Mouse (Mus musculus) forebrain, embryonic 10.5 days (tissue): Measurements from ENCODE around the gene Ifitm10. TPM values are rescaled to one million over a fixed set of nuclear protein-coding genes. Genes with fewer than 3 reads are reported as not detected.

Experiments
- DNase-seq: peaks from one replicate; pipeline ENCODE4 v3.0.0-alpha.2; 2017; ENCODE audit warnings: low spot score; ENCODE audit errors: extremely low spot score
- H3K27ac ChIP-seq: fragments of 300-500 bp; sonication (generic); 2 replicates; pipeline ENCODE4 v1.5.1; 2016; ENCODE audit warnings: mild to moderate bottlenecking
- H3K27me3 ChIP-seq: fragments of 300-500 bp; sonication (generic); 2 replicates; pipeline ENCODE4 v1.6.1; 2016; ENCODE audit warnings: mild to moderate bottlenecking; ENCODE audit not compliant: poor library complexity, severe bottlenecking
- H3K36me3 ChIP-seq: fragments of 300-500 bp; sonication (generic); replicated peaks from 2 replicates; pipeline ENCODE4 v1.6.1; 2016; ENCODE audit warnings: mild to moderate bottlenecking, moderate library complexity
- H3K4me1 ChIP-seq: fragments of 300-500 bp; sonication (generic); 2 replicates; pipeline ENCODE4 v1.6.1; 2016
- H3K4me3 ChIP-seq: fragments of 300-500 bp; sonication (generic); 2 replicates; pipeline ENCODE4 v1.5.1; 2016; ENCODE audit warnings: mild to moderate bottlenecking, moderate library complexity
- H3K9me3 ChIP-seq: fragments of 300-500 bp; sonication (generic); 2 replicates; pipeline ENCODE4 v1.6.1; 2016; ENCODE audit warnings: mild to moderate bottlenecking, moderate library complexity
- WGBS: fragments of 180-500 bp; shearing (Covaris S2); methylation state at CpG from one replicate; pipeline ENCODE4 v1.1.7; 2016; 5-methylcytosine and 5-hydroxymethylcytosine counted together
- polyA plus RNA-seq: library from polyadenylated mRNA; unstranded; fragments of >200 nt; fragmentation: Nextera tagmentation; extraction: Ambion mirVana; gene quantifications from 2 replicates; pipeline ENCODE4 v1.2.1, GENCODE M21; 2016

Gene Ifitm10
- polyA plus RNA-seq, 1 experiment from 2014 or later: 0.51 TPM

- no peaks in the 10 kb centered on the region for H3K9me3 ChIP-seq
- H3K36me3 ChIP-seq: no peaks in the 10 kb centered on the region
- WGBS: 21% methylated on average over 7 of the region's 7 CpGs
- peak overlapping the region; percentile 27; the same call in 1 of the 2 replicates for H3K27ac ChIP-seq
- peaks cover 60% of the 10 kb centered on the region for H3K27me3 ChIP-seq
- no peak overlapping the region for H3K4me3 ChIP-seq
- H3K4me1 ChIP-seq: peaks cover 33% of the 10 kb centered on the region
- peak; percentile 68 for DNase-seq
Measured at GRCm38 (mm10) chr7:142400750-142401142, 27.2 kb upstream of the Ifitm10 start.

DNA sequence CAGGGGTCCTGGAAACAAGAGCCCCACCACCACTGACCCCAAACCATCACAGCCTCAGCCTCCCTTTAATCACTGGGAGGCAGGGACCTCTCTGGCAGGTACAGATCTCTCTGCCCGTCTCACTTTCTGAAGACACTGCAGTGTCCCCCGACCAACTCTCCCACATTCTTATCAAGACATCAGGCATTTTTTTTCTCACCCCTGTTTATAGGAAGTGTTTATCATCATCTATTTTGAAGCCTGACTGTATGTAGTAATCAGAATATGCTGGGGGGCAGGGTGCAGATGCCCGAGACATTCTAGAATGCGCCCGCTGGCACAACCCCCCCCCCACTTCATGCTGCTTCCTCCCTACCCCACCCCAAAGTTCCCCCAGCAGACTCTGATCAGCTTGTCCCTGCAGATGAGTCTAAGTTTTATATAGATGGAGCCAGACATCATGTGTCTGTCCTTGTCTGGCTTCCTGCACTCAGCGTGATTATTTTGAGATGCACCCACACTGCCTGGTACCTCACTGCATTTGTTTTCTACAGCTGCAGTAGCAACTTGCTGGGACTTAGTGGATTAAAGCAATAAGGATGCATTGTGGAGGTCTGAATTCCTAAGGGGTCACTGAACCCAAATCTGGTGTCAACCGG, 26.7 kb upstream of the Ifitm10 start:
- Histone ChIP-seq H3K4me1 (peaks cover 33% of the 10 kb centered on the region), H3K4me3 (no peak overlapping the region), H3K27me3 (peaks cover 63% of the 10 kb centered on the region), H3K9me3 (no peaks in the 10 kb centered on the region), H3K27ac (peak overlapping the region; percentile 60; the same call in 1 of the 2 replicates), H3K36me3 (no peaks in the 10 kb centered on the region)
- WGBS: 58% methylated on average over 7 of the region's 7 CpGs
- no peak for DNase-seq

DNA sequence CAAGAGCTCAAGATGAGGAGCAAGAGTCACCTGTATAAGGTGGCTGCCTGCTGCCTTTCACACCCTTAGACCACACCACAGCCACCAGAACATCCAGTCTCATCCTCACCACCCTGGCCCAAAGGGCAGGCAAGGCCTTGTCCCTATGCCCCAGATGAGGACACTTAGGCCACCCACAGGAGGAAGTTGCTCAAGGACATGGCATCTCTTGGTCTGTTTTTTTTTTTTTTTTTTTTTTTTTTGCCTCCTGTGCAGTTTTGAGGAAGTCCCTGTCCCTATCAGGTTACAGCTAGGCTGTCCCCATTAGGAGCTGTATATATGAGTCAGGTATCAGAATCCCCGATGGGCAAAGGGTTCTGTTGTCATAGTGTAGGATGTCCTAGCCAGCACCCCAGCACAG, 25.7 kb upstream of the Ifitm10 start:
- Histone ChIP-seq H3K36me3 (no peaks in the 10 kb centered on the region), H3K9me3 (no peaks in the 10 kb centered on the region), H3K27ac (0 out of 2 replicates have a peak overlapping the region, but pooled peaks have one; percentile 60), H3K27me3 (peaks cover 63% of the 10 kb centered on the region), H3K4me3 (no peak overlapping the region), H3K4me1 (peaks cover 33% of the 10 kb centered on the region)
- WGBS: 77% methylated on average over 1 of the region's 1 CpGs
- no peak for DNase-seq

GRCm38 (mm10) chr7:142398052-142398451, 24.5 kb upstream of the Ifitm10 start:
- no peak for DNase-seq
- no peak overlapping the region for H3K27ac ChIP-seq
- H3K9me3 ChIP-seq: no peaks in the 10 kb centered on the region
- peaks cover 61% of the 10 kb centered on the region for H3K27me3 ChIP-seq
- WGBS: 72% methylated on average over 2 of the region's 2 CpGs
- peaks cover 40% of the 10 kb centered on the region for H3K4me1 ChIP-seq
- no peak overlapping the region for H3K4me3 ChIP-seq
- H3K36me3 ChIP-seq: no peaks in the 10 kb centered on the region

- 100% methylated on average over 1 of the region's 1 CpGs for WGBS
- Histone ChIP-seq H3K27me3 (peaks cover 54% of the 10 kb centered on the region), H3K27ac (0 out of 2 replicates have a peak overlapping the region, but pooled peaks have one; percentile 2), H3K36me3 (no peaks in the 10 kb centered on the region), H3K9me3 (no peaks in the 10 kb centered on the region), H3K4me3 (no peak overlapping the region), H3K4me1 (peaks cover 44% of the 10 kb centered on the region)
- no peak for DNase-seq
Measured at GRCm38 (mm10) chr7:142396611-142397010, 23.1 kb upstream of the Ifitm10 start.

- Histone ChIP-seq H3K4me1 (peaks cover 35% of the 10 kb centered on the region), H3K4me3 (no peak overlapping the region), H3K36me3 (no peaks in the 10 kb centered on the region), H3K27me3 (peaks cover 54% of the 10 kb centered on the region), H3K27ac (no peak overlapping the region), H3K9me3 (no peaks in the 10 kb centered on the region)
- 88% methylated on average over 4 of the region's 4 CpGs for WGBS
- DNase-seq: no peak
Measured at GRCm38 (mm10) chr7:142395472-142395871, 21.9 kb upstream of the Ifitm10 start.

GRCm38 (mm10) chr7:142394261-142395190, 21.0 kb upstream of the Ifitm10 start:
- Histone ChIP-seq H3K36me3 (no peaks in the 10 kb centered on the region), H3K4me3 (no peak overlapping the region), H3K27me3 (peaks cover 46% of the 10 kb centered on the region), H3K4me1 (peaks cover 26% of the 10 kb centered on the region), H3K27ac (no peak overlapping the region), H3K9me3 (no peaks in the 10 kb centered on the region)
- no peak for DNase-seq
- whole genome bisulfite sequencing: 72% methylated on average over 6 of the region's 6 CpGs

GRCm38 (mm10) chr7:142393191-142393590, 19.6 kb upstream of the Ifitm10 start:
- peaks cover 33% of the 10 kb centered on the region for H3K27me3 ChIP-seq
- H3K27ac ChIP-seq: peak overlapping the region; percentile 40; the same call in 1 of the 2 replicates
- no peaks in the 10 kb centered on the region for H3K9me3 ChIP-seq
- H3K36me3 ChIP-seq: no peaks in the 10 kb centered on the region
- no peak overlapping the region for H3K4me3 ChIP-seq
- WGBS: 31% methylated on average over 4 of the region's 4 CpGs
- DNase-seq: no peak
- peaks cover 25% of the 10 kb centered on the region for H3K4me1 ChIP-seq

GRCm38 (mm10) chr7:142391609-142392008, 18.1 kb upstream of the Ifitm10 start:
- no peaks in the 10 kb centered on the region for H3K36me3 ChIP-seq
- no peak overlapping the region for H3K27ac ChIP-seq
- 69% methylated on average over 4 of the region's 4 CpGs for WGBS
- H3K4me1 ChIP-seq: peaks cover 33% of the 10 kb centered on the region
- no peak overlapping the region for H3K4me3 ChIP-seq
- H3K27me3 ChIP-seq: peaks cover 17% of the 10 kb centered on the region
- no peaks in the 10 kb centered on the region for H3K9me3 ChIP-seq
- no peak for DNase-seq

GRCm38 (mm10) chr7:142391108-142391507, 17.6 kb upstream of the Ifitm10 start:
- WGBS: 86% methylated on average over 3 of the region's 3 CpGs

GRCm38 (mm10) chr7:142389961-142390650, 16.6 kb upstream of the Ifitm10 start:
- no peak overlapping the region for H3K4me3 ChIP-seq
- H3K27ac ChIP-seq: no peak overlapping the region
- no peaks in the 10 kb centered on the region for H3K9me3 ChIP-seq
- peaks cover 46% of the 10 kb centered on the region for H3K4me1 ChIP-seq
- DNase-seq: no peak
- peaks cover 5% of the 10 kb centered on the region; the same call in 1 of the 2 replicates for H3K27me3 ChIP-seq
- WGBS: 86% methylated on average over 3 of the region's 3 CpGs
- H3K36me3 ChIP-seq: peaks cover 8% of the 10 kb centered on the region

More at GRCm38 (mm10) chr7:142391108-142391507, 17.6 kb upstream of the Ifitm10 start:
- H3K36me3 ChIP-seq: no peaks in the 10 kb centered on the region
- peaks cover 38% of the 10 kb centered on the region for H3K4me1 ChIP-seq
- no peak overlapping the region for H3K27ac ChIP-seq
- H3K9me3 ChIP-seq: no peaks in the 10 kb centered on the region
- DNase-seq: no peak
- H3K4me3 ChIP-seq: no peak overlapping the region
- H3K27me3 ChIP-seq: peaks cover 12% of the 10 kb centered on the region

- Histone ChIP-seq H3K9me3 (no peaks in the 10 kb centered on the region), H3K4me1 (peaks cover 45% of the 10 kb centered on the region), H3K4me3 (no peak overlapping the region), H3K27ac (peak overlapping the region; percentile 88; the same call in 1 of the 2 replicates), H3K27me3 (no peaks in the 10 kb centered on the region), H3K36me3 (peaks cover 21% of the 10 kb centered on the region)
- no peak for DNase-seq
- 95% methylated on average over 2 of the region's 2 CpGs for WGBS
Measured at GRCm38 (mm10) chr7:142388740-142389139, 15.2 kb upstream of the Ifitm10 start.
